Mouse (Mus musculus) lung, postnatal 4 days (tissue): ENCODE measurements around the gene Ttc29.

ENCODE experiments used
- DNase-seq, 2 experiments: peaks; one replicate each; pipeline ENCODE4 v3.0.0; 2021

Gene Ttc29

DNA sequence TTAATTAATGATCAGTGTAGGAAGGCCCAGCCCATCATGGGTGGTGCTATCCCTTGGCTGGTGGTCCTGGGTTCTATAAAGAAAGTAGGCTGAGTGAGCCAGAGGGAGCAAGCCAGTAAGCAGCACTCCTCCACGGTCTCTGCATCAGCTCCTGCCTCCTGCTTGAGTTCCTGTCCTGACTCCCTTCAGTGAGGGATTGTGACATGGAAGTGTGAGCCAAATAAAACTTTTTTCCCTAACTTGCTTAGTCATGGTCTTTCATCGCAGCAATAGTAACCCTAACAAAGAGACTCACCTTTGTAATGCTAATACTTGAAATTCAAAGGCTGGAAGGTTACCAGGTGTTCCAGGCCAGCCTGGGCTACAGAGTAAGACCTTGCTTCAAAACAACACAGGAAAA is 71.7 kb downstream of the Ttc29 start:
- DNase-seq: no peak

DNA sequence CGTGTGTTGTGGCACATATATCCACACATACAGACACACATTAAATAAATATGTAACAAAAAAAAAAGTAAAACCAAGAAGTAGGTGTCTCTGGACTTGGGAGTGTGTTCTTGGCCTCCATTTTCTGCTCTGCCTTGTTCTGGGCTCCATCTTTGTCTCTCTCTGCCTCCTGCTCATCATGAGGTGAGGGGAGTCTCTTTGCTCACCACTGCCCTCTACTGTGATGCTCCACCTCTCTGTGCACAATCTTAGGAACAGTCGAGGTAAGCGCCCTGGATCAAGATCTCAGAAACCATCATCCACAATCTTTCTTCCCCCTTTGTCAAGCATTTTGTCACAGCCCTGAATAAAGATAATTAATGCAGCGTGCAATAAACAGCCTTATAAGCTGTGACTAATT is 72.3 kb downstream of the Ttc29 start:
- DNase-seq: no peak

DNA sequence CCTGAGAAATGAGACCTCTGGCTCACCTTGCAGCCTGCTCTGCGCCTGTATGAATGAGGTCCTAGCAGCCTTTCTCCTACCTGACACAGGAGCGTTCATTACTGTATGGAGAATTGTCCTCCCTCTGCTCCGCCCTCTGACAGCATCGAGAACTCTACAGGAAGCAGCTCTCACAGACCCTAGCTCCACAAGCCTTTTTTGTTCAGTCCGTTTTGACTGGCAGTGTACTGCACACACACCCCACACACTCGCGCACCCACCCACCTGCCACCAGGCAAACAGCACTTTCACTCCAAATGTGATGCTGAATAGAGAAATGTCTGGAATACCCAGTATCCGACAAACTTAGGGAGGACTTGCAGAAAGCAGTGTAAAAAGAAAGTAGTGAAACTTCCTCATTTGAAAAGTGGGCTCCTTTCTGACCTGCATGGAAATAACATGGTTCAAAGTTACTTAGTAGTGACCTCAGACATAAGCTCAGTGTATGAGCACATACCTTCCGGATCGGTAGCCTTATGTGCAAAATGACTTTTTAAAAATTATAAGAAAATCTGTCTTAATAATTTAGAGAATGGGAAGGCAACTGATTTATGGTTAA is 76.4 kb downstream of the Ttc29 start:
- DNase-seq: no peak

DNA sequence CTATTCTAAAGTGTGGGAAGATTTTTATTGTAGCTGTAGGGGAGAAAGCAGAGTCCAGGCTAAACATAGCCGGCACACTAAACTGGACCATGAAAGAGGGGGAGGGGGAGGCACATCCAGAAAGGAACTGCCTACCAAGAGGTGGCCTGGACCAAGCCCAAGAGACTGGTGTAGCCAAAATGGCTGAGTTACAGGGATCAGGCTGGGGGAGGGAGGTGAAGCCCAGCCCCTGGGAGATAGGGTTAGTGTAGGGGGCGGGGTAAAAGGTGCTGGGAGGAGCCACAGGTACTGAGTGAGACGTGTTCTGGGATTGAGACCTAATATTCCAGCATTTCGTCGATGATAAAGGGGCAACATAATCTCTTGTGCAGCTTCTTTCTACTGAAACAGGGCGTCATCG is 77.2 kb downstream of the Ttc29 start:
- DNase-seq: no peak

DNA sequence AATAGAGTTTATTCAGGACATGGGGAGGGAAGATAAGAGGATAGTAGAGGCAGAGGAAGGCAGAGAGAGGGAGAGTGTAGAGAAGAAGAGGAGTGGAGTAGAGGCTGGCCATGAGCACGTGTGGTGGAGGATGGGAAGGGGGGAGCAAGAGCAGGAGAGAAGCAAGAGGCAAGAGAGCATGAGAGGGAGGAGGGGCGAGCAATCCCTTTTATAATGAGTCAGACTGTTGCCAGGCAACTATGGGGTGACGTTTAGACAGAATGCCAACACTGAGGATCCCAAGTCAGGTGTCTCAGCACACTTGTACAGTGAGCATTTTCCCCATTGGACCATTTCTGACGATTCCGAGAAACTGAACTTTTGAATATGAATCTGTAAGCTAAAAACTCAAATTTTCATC is 82.4 kb downstream of the Ttc29 start:
- no peak for DNase-seq

DNA sequence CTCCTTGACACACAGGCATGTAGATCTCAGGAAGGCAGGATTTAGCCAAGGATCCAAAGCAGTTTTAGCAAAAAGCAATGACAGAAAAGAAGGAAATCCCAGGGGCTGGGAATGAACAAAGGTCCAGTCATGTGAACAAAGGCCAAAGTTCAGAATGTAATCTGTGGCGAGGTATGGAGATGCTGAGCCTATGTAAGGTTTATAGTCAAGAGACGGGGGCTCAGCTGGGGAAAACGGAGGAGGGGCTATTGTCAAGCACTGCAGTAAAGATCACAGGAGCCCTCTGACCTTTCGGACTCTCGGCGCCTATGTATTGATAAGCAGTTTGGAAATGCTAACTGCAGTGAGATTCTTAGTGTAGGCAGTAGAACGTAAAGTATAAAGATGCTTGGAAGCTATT is 90.5 kb downstream of the Ttc29 start:
- DNase-seq: no peak

DNA sequence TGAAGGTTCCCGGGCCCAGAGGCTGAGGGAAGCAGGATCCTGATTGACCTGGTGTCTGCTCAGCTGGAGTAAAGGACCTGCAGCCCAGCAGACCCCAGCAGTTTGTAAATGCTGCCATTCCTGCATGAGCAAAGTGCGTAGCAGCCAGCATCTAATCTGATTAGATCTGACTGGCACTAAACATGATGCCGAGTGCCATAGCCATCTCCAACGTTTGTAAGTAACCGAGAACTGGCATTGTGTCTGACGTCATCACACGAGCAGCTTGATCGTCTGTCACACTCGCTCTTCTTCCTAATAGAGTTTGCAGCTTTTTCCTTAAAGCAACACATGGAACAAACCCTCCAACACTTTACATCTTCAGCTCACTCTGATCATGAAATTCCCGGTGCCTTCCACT is 93.5 kb downstream of the Ttc29 start:
- DNase-seq: no peak

DNA sequence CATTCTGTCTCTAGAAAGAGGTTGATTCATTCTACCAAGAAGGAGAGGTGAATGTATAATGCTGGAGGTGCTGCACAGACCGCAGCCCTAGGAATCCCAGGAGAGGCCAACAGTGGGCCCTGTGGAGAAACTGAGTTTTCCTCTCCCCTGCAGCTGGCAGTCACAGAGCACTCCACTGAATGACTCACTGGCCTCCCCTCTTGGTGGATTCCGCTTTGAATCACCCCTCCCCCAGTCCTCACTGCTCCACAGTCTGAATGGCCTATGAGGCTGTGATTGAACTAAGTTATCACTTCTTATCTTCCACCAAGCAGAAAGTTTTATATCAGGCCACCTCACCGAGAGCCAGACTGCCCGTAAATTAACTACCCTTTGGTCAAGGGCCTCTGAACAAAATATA is 94.0 kb downstream of the Ttc29 start:
- DNase-seq: no peak

DNA sequence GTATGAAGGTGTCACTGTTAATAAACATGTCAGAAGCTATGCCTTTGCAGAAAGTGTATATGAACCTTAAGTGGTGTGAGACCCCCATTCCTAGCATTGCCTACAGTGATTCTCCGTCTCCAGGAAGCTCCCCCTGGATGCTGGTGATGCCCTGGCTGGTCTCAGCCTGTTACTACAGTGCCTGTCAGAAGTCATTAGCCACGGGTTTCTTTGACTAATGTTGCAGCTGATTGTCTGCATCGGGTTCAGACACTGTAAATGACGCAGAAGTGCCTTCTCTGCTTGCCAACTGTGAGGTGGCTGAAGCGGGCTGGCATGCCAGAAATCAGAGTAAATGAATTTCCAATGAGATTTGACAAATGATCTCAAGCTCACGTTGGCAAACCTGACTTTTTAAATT is 96.4 kb downstream of the Ttc29 start:
- DNase-seq: no peak

DNA sequence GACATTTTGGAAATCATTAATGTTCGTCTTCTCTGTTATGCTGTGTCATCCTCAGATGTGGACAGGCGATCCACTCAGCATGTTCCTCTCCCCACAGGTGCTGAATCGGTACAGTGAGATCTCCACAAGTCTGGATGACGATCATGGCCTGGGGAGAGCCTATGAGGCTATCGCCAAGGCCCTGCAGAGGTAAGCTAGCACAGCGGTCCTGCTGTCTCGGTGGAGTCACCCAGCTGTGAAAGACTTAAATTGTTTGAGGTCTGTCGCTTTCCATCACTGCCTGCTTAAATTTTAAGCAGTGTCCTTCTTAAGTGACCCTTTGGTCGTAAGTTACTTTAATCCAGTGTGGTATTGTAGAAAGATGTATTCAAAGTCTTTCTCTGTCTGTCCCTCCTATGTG is 102.5 kb downstream of the Ttc29 start:
- no peak for DNase-seq

DNA sequence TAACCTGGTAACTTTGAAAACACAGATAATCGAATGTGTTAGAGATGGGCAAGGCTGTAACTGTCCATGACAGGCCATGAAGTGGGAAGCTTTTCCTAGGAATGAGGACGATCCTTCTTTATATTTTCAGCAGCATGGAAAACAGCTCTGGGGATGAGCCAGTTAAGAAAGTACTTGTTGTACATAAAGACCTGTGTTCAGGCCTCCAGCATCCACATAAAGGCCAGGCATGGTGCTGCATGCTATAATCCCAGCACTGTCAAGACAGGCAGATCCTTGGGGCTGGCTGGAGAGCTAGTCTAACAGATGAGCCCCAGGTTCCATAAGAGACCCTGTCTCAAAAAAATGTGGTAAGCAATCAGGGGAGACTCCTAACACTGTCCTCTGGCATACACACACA is 104.6 kb downstream of the Ttc29 start:
- no peak for DNase-seq

DNA sequence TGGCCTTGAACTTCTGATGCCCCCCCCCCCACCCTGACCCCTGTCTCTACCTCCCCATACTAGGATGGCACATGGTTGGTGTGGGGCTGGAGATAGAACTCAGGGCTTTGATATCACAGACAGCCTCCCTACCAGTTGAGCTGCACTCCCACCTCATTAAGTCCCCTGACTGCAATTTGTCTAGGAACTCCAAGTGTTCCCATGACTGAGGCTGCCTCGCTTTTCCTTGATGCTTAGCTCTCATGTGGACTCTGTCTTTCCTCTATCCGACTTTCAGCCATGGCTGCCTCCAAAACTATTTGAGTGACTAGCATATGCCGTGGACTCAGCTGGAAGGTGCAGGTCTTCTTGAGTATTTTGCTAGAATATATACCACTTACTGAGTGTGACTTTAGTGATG is 110.3 kb downstream of the Ttc29 start:
- no peak for DNase-seq

DNA sequence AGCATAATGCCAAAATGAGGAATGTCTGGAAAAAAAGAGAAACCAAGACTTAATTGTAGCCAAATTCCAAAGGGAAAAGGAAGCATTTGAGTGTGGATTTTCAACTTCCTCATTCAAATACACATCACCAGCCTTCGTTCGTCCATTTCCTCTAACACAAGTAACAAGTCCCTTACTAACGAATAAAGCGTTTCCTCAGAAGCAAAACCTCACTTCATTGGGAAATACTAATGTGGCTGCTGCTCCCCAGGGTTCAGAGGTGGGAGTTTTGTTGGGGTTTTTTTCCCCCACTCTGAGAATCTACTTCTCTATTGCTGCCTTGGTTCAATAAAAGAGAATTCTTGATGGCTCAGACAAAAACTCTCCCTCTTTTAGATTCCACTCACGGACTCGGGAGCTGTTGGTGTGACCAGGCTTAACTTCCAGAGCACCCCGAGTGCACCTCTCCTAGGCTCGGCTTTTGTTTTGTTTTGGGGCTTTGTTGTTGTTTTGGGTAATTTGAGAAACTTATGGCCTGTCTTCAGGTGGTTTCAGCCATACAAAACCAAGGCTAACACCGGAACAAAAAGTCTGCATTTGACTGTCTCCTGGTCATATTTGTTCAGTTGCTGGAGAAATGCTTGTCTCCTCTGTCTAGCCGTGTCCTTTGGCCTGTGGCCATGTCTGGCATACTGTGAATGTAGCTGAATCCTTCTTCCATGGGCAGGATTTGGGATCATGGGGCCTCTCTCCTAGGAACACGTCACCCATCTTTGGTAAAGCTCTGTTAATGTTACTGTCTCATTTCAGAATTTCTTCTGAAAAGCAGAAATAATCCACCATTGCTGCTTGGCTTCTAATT is 127.8 kb downstream of the Ttc29 start:
- no peak for DNase-seq

DNA sequence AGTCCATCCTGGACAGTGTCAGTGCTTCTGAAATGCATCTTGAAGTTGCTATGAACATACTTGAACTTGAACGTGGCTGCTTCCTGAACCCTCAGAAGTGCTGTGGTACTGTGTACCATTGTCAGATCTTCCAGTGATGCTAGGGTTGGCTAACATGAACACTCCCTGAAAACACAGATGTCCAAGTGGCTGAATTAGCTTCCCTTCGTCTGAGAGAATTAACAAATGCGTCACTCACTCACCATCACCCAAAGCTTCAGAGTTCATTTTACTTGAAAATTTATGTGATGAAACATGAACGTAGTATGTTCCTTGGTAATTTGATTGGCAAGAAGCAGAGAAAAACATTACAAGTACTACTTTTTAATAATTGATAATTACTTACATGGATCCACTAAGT is 129.1 kb downstream of the Ttc29 start:
- DNase-seq: no peak

DNA sequence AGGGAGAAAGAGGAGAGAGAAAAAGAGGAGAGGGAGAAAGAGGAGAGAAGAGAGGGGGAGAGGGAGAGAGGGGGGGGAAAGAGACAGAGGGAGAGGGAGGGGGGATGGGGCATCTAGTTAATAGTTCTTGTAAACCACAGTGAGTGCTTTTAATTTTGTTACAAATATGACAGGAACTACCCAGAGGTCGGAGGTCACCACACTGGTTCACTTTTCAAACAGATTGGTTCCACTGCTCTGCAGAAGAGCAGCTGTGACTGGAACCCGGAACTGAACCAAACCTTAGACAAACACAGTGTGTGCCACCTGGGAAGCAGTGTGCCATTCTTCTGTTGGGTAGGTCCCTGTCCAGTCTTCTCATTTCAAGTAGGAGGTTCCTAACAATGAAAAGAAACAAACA is 130.9 kb downstream of the Ttc29 start:
- no peak for DNase-seq

DNA sequence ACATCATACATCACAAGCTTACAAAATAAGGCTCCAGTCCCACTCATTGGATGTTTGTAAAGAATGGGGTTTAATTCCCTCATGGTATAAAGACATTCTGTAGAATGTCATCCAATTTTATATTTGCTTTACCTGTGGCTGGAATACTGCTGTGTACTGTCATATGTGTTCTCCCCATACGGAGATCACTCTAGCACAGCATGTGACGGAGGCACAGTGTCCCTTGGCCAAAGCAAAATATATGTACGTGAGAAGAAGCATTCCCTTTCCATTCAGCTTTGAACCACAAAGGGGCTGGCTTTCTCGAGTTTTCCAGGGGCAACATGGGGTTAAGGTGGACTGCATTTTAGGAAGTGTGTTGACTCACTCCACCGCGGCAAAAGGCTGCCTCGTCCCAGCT is 132.6 kb downstream of the Ttc29 start:
- no peak for DNase-seq

DNA sequence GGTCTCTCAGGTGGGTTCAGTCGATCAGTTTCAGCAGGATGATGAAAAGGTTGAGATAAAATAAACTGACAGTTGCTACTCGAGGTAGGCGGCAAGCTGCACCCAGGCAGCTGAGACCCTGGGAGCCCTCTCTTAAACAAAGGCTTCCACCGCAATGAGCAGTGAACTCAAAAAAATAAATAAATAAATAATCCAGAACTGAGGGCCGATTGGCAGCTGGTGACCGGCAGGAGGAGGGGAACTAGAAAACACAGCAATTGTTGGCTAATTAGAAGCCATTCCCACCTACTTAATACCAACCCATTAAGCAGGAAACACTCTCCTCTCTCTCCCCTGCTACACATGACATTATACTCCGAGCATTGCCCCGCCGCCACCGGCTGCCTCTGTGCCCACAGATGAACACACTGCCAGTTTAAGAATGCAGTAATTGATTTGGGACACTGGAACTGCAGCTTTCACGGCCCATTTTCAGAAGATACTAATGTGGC is 133.1 kb downstream of the Ttc29 start:
- no peak for DNase-seq

DNA sequence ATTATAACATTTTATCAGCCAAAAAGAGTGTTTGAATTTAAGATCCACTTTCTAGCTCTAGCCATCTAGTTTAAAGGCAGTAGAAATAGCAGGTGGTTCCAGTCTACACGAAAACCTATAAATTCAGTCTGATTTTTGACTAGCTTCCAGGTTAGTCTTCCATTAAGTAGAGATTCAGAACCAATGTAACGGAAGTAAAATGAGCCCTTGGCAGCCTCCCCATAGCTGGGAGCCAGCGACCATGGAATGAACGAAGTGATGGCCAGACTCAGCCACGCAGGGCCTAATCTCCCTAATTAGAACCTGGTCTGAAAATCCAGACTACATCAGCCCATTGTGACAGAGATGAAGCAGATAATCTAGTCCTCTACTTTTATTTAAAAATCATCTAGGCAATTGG is 140.8 kb downstream of the Ttc29 start:
- DNase-seq: no peak

DNA sequence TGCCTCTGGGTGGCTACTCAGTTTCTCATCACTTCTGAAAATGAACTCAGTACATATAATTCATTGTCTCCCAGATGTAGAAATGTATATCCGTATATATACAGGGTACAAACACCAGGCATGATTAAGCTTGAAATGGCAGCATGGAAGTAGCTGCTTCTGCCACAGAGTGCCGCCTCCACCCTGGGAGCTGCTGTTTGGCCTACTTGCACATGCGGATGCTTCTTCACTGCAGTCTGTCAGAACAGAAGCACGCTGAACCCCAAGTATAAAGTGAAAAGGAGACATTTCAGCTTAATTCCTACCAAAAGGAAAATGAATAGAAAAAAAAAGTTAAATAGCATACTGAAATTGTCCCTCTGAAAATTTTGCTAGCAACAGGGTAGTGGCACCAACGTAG is 141.7 kb downstream of the Ttc29 start:
- no peak for DNase-seq

DNA sequence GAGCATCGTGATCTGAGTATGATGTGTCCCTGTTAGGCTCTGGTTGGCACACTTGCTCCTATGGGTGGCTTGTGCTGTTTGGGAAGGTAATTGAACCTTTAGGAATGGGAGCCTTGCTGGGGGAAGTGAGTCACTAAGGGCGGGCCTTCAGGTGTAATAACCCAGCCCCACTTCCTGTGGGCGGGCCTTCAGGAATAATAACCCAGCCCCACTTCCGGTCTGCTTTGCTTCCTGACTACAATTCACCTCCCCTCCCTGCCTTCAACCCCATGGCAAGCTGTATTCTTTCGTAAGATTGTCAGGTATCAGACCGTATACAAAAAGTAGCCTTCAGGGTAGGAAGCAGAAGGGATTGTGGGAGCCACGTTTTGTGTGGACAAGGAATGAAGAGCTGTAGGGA is 177.7 kb downstream of the Ttc29 start:
- no peak for DNase-seq

DNA sequence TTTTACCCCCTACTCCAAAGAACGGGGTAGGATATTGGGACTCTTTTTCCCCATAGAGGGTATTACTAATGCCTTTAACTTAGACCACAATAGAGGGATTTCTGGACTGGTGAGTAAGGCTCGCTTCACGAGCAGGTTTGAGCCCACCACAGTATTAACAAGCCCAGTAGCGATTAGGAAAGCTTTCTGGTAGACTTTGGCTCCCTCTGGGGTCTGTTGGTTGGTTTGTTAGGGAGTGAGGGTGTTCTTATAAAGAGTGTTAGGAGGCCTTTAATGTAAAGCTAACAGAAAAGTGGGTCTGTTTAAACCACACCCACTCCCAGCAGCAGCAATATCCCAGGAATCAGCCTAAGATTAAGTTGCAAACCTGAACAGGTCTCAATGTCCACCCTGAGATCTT is 206.2 kb downstream of the Ttc29 start:
- no peak for DNase-seq

DNA sequence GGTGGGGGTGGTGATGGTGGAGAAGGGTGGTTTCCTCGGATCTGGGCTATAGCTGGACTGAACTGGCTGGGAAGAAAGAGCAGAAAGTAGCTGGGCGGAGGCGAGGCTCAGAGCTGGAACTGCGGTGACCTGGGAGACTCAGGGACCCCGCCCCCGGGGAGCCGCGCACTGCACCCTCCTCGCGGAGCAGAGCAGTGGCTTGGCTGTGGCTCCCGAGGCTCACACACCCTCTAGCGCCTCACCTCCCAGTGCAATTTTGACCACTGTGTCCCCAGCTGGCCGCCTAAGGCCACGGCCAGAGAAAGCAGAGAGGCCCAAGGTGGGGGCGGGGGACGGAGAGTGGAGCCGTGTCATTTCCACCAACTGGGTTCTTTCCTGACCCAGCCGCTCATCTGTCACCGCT is 207.0 kb downstream of the Ttc29 start:
- DNase-seq: peak in 1 of 2 experiments; percentile 11

DNA sequence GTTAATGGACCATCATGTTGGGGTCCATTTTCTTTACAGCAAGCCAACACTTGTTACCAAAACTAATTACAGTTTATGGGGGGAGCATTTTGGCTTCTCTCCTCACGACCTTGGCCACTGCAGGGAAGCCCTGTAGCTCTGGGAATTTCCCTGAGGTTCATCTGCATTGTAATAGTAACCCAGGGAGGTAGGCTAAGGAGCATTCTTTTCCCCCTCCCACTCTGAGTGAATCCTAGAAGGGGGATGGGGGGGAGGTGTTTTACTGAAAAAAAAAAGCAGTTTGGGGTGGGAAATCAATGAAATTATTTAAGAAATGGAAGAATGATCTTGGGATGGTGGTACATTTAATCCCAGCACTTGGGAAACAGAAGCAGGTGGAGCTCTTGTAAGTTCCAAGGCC is 210.8 kb downstream of the Ttc29 start:
- DNase-seq: no peak

DNA sequence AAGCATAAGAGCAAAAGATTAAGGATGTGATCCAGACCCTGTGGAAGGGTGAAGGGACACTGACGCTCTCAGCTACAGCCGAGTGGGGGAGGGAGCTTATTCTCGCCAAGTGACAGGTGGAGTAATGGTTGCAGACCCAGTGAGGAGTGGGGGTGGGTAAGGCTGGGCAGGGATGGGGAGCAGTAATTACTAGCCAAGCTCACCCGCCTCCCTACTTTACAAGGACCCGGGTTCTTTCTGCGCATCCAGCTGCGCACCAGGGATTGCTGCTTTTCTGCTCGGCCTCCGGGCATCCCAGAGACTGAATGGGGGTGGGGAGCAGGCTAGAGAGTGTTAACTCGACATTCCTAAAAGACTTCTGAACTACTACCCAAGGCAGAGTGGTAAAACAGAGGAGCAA is 213.4 kb downstream of the Ttc29 start:
- DNase-seq: no peak
